ENCODE assay signal across 9 mouse cellular contexts in genomic region chr6:120604020-120604958, GRCm38 (mm10).
DNase-seq lines count a peak whose midpoint lies in the region; ATAC-seq and TF ChIP-seq lines count a peak whose summit lies in the region.
"Had no signal": no experiment of that assay in that cellular context is flagged by ENCODE, and none has a peak within 500 bp of the region (broad histone marks: within the 10 kb centered on the region; RNA-seq: fewer than 3 reads in every experiment).

No protein-coding gene starts in this region.

- H3K36me3 ChIP-seq in intestine, embryonic 15.5 days: no peaks in the 10 kb centered on the region
- H3K36me3 ChIP-seq in intestine, postnatal 0 days (ENCODE audit: control insufficient read depth, insufficient read depth): no peaks in the 10 kb centered on the region
- H3K36me3 ChIP-seq in forebrain, embryonic 13.5 days (ENCODE audit: poor library complexity, severe bottlenecking): no peaks in the 10 kb centered on the region

- WGBS in intestine, embryonic 15.5 days: 51% methylated on average over 6 of the region's 6 CpGs
- 50% methylated on average over 6 of the region's 6 CpGs for WGBS in intestine, postnatal 0 days
- WGBS in forebrain, embryonic 13.5 days: 19% methylated on average over 6 of the region's 6 CpGs

- no peak overlapping the region for H3K27ac ChIP-seq in intestine, embryonic 15.5 days
- H3K27ac ChIP-seq in intestine, postnatal 0 days (ENCODE audit: low read depth, low read length): no peak overlapping the region
- H3K27ac ChIP-seq in forebrain, embryonic 13.5 days: peak overlapping the region; percentile 63

- no peak overlapping the region for H3K4me3 ChIP-seq in intestine, embryonic 15.5 days (replicated peaks)
- H3K4me3 ChIP-seq in intestine, postnatal 0 days (ENCODE audit: low read depth, low read length): no peak overlapping the region
- H3K4me3 ChIP-seq in forebrain, embryonic 13.5 days: no peak overlapping the region

- H3K4me2 ChIP-seq in intestine, embryonic 15.5 days (replicated peaks): no peak overlapping the region
- H3K4me2 ChIP-seq in intestine, postnatal 0 days (replicated peaks; ENCODE audit: low read depth): no peak overlapping the region
- H3K4me2 ChIP-seq in forebrain, embryonic 13.5 days: no peak overlapping the region

- no peaks in the 10 kb centered on the region for H3K4me1 ChIP-seq in intestine, embryonic 15.5 days (replicated peaks)
- H3K4me1 ChIP-seq in intestine, postnatal 0 days (replicated peaks; ENCODE audit: control insufficient read depth, insufficient read depth, low read length): no peaks in the 10 kb centered on the region
- H3K4me1 ChIP-seq in forebrain, embryonic 13.5 days: peaks cover 15% of the 10 kb centered on the region

- no peak for TF ChIP-seq CTCF in intestine, postnatal 0 days (IDR thresholded peaks at IDR 0.05; ENCODE audit: low read depth)

- peak; percentile 76; the same call in 1 of the 2 replicates for ATAC-seq in intestine, embryonic 15.5 days
- ATAC-seq in intestine, postnatal 0 days: no peak
- ATAC-seq in forebrain, embryonic 13.5 days: peak; percentile 88
- peak; percentile 83 for ATAC-seq in megakaryocyte progenitor cell, adult 5-6 weeks (replicated peaks; ENCODE audit: poor library complexity)
- ATAC-seq: Patski had no signal

- DNase-seq in R1 (ENCODE audit: low read depth, low spot score): peak; percentile 57
- no peak for DNase-seq in layer of hippocampus, adult 8-10 months (ENCODE audit: low spot score in 2 of 2)
- DNase-seq in layer of hippocampus, postnatal 10 days (ENCODE audit: low spot score in 2 of 2): no peak
- DNase-seq in cerebellum, adult 11 months: no peak

- H3K9me3 ChIP-seq in intestine, embryonic 15.5 days: no peaks in the 10 kb centered on the region
- no peaks in the 10 kb centered on the region for H3K9me3 ChIP-seq in intestine, postnatal 0 days (ENCODE audit: control insufficient read depth)
- no peaks in the 10 kb centered on the region for H3K9me3 ChIP-seq in forebrain, embryonic 13.5 days (replicated peaks)

- no peak overlapping the region for H3K9ac ChIP-seq in intestine, embryonic 15.5 days
- no peak overlapping the region for H3K9ac ChIP-seq in intestine, postnatal 0 days (ENCODE audit: low read depth, low read length)
- H3K9ac ChIP-seq in forebrain, embryonic 13.5 days: 0 out of 2 replicates have a peak overlapping the region, but pooled peaks have one; percentile 6

- H3K27me3 ChIP-seq in intestine, embryonic 15.5 days (replicated peaks): no peaks in the 10 kb centered on the region
- no peaks in the 10 kb centered on the region for H3K27me3 ChIP-seq in intestine, postnatal 0 days (replicated peaks; ENCODE audit: control insufficient read depth, insufficient read depth, low read length)
- H3K27me3 ChIP-seq in forebrain, embryonic 13.5 days: peaks cover 20% of the 10 kb centered on the region
- H3K27me3 ChIP-seq: Patski had no signal
